Mouse (Mus musculus): ENCODE results near the gene Csnk2a1.

GRCm38 (mm10) chr2:152192591-152193345, 33.9 kb upstream of the Csnk2a1 start:
- TF ChIP-seq CTCF (IDR thresholded peaks at IDR 0.05; ENCODE audit: borderline replicate concordance, insufficient read depth, low read length) (no peak), POLR2A (IDR thresholded peaks at IDR 0.05; ENCODE audit: low read depth, low read length) (no peak)

Data from embryonic fibroblast, embryonic 13.5 days (primary cell).